Mouse (Mus musculus): ENCODE results near the gene Drd2.

DNA sequence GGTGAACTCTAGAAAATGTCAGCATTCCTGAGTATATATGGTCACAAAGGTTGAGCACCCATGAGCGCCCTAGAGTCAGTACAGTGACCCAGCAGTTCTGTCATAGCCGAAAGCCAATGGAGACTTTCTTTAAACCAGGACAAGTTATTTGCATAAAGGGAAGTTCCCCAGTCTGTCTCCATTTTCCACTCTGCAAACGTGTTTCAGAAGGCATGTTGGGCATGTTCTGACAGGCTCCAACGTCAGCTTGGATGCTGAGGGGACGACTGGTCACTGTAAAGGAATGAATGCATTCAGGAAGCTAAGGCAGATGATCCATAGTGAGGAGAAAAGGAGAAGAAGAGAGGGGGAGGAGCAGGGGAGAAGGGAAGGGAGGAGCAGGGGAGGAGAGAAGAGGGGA lies 87.1 kb downstream of the Drd2 start:
- TF ChIP-seq POLR2A (IDR thresholded peaks at IDR 0.05; ENCODE audit: borderline replicate concordance, insufficient read depth, low read length) (no peak), CTCF (IDR thresholded peaks at IDR 0.05; ENCODE audit: borderline replicate concordance, insufficient read depth, low read depth, low read length) (no peak)
